Mouse (Mus musculus) liver, embryonic 12.5 days (tissue): Measurements from ENCODE around the gene Fut1. TPM values are rescaled to one million over a fixed set of nuclear protein-coding genes. Genes with fewer than 3 reads are reported as not detected.
"Not testable (repeated sequence)": the region's sequence is repeated elsewhere in the genome, so short reads cannot be mapped to it uniquely, and the experiment has no call there.

ENCODE experiments used
- ATAC-seq: fragments of 200-750 bp; cut with Nextera tagmentation; 2 replicates; pipeline ENCODE4 v1.8.0; 2017; ENCODE audit warnings: moderate number of reproducible peaks, mild to moderate bottlenecking, moderate library complexity
- H3K27ac ChIP-seq: fragments of 300-500 bp; sonication (generic); 2 replicates; pipeline ENCODE4 v1.5.1; 2016; ENCODE audit warnings: mild to moderate bottlenecking
- H3K27me3 ChIP-seq: fragments of 300-500 bp; sonication (generic); replicated peaks from 2 replicates; pipeline ENCODE4 v1.6.1; 2016; ENCODE audit warnings: mild to moderate bottlenecking, moderate library complexity
- H3K36me3 ChIP-seq: fragments of 300-500 bp; sonication (generic); 2 replicates; pipeline ENCODE4 v1.6.1; 2016; ENCODE audit warnings: mild to moderate bottlenecking, moderate library complexity
- H3K4me1 ChIP-seq: fragments of 300-500 bp; sonication (generic); 2 replicates; pipeline ENCODE4 v1.6.1; 2016
- H3K4me2 ChIP-seq: fragments of 300-500 bp; sonication (generic); 2 replicates; pipeline ENCODE4 v1.6.1; 2016; ENCODE audit warnings: mild to moderate bottlenecking, moderate library complexity
- H3K4me3 ChIP-seq: fragments of 300-500 bp; sonication (generic); 2 replicates; pipeline ENCODE4 v1.5.1; 2016; ENCODE audit warnings: mild to moderate bottlenecking, moderate library complexity
- H3K9ac ChIP-seq: fragments of 300-500 bp; sonication (generic); 2 replicates; pipeline ENCODE4 v1.6.1; 2016; ENCODE audit warnings: mild to moderate bottlenecking, moderate library complexity
- H3K9me3 ChIP-seq: fragments of 300-500 bp; sonication (generic); replicated peaks from 2 replicates; pipeline ENCODE4 v1.6.1; 2016; ENCODE audit warnings: mild to moderate bottlenecking, moderate library complexity
- WGBS: fragments of 180-500 bp; shearing (Covaris S2); methylation state at CpG from one replicate; pipeline ENCODE4 v1.1.7; 2016; ENCODE audit not compliant: insufficient replicate concordance; 5-methylcytosine and 5-hydroxymethylcytosine counted together
- polyA plus RNA-seq: library from polyadenylated mRNA; unstranded; fragments of >200 nt; fragmentation: Nextera tagmentation; extraction: Ambion mirVana; gene quantifications from 2 replicates; pipeline ENCODE4 v1.2.1, GENCODE M21; 2016

Gene Fut1
- polyA plus RNA-seq, 1 experiment from 2014 or later = 0.15 TPM

- 4% methylated on average over 28 of the region's 28 CpGs for WGBS
- H3K27ac ChIP-seq = peak overlapping the region; percentile 61; the same call in 1 of the 2 replicates
- H3K36me3 ChIP-seq = no peaks in the 10 kb centered on the region
- H3K4me1 ChIP-seq = peaks cover 22% of the 10 kb centered on the region
- no peaks in the 10 kb centered on the region for H3K9me3 ChIP-seq
- peaks cover 41% of the 10 kb centered on the region for H3K27me3 ChIP-seq
- H3K4me2 ChIP-seq = peak overlapping the region; percentile 69
- peak; percentile 85 for ATAC-seq
- H3K9ac ChIP-seq = peak overlapping the region; percentile 52
- H3K4me3 ChIP-seq = peak overlapping the region; percentile 39
These were observed 26.5 kb downstream of the Fut1 start for GRCm38 (mm10) chr7:45643441-45644178.

GRCm38 (mm10) chr7:45644183-45644582 lies 27.1 kb downstream of the Fut1 start:
- peak overlapping the region; percentile 39 for H3K4me3 ChIP-seq
- peak overlapping the region; percentile 69 for H3K4me2 ChIP-seq
- no peak overlapping the region for H3K9ac ChIP-seq
- 10% methylated on average over 18 of the region's 18 CpGs for WGBS
- peaks cover 22% of the 10 kb centered on the region for H3K4me1 ChIP-seq
- H3K36me3 ChIP-seq = no peaks in the 10 kb centered on the region
- no peaks in the 10 kb centered on the region for H3K9me3 ChIP-seq
- H3K27me3 ChIP-seq = peaks cover 41% of the 10 kb centered on the region
- no peak for ATAC-seq
- no peak overlapping the region for H3K27ac ChIP-seq

- Histone ChIP-seq H3K4me3 (no peak overlapping the region), H3K9me3 (no peaks in the 10 kb centered on the region), H3K36me3 (no peaks in the 10 kb centered on the region), H3K4me1 (peaks cover 22% of the 10 kb centered on the region), H3K9ac (no peak overlapping the region), H3K27me3 (peaks cover 40% of the 10 kb centered on the region), H3K27ac (no peak overlapping the region), H3K4me2 (no peak overlapping the region)
- WGBS = 52% methylated on average over 6 of the region's 6 CpGs
- ATAC-seq = no peak
These were observed 27.9 kb downstream of the Fut1 start for GRCm38 (mm10) chr7:45644872-45645590.

DNA sequence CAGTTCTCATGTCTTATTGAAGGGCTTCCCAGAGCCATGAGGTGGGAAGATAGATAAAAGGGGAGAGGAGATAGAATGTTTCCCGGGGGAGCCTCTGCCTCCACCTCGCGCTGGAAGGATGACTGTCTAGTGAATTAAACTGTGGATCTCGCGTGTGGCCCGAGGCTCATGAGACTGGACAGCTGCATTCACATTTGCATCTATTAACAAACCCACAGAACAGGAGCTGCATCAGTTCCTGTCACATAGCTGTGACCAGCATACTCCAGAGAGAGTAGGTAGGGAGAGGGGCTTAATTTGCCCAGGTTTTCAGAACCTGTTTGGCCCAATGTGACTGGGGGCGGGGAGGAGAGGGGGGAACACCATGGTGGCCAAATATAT lies 28.5 kb downstream of the Fut1 start:
- H3K4me1 ChIP-seq = peaks cover 22% of the 10 kb centered on the region

DNA sequence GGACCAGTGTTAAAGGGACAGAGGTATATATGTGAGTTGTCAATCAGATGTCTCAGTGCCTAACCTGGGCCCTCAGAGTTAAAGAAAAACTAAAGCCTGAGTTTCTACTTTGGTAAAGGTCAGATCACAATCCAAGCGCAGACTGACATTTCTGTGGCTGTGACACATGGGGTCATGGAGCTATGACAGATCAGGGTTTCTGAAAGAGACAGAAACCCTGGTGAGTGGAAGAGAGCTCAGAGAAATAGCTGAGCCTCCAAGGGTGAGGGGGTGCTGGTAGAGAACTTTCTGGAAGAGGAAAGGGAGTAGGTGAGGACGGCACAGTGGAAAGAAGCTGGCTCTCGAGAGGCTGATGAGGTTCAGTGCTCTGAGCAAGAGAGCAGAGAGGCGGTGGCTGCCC lies 29.6 kb downstream of the Fut1 start:
- no peak for ATAC-seq
- 60% methylated on average over 4 of the region's 4 CpGs for WGBS
- no peaks in the 10 kb centered on the region for H3K9me3 ChIP-seq
- H3K9ac ChIP-seq = no peak overlapping the region
- no peak overlapping the region for H3K27ac ChIP-seq
- no peaks in the 10 kb centered on the region for H3K36me3 ChIP-seq
- H3K4me2 ChIP-seq = no peak overlapping the region
- H3K4me3 ChIP-seq = no peak overlapping the region
- peaks cover 22% of the 10 kb centered on the region for H3K4me1 ChIP-seq
- H3K27me3 ChIP-seq = peaks cover 27% of the 10 kb centered on the region

More for the DNA sequence above, 28.5 kb downstream of the Fut1 start:
- 72% methylated on average over 7 of the region's 7 CpGs for WGBS
- H3K27me3 ChIP-seq = peaks cover 37% of the 10 kb centered on the region
- no peak overlapping the region for H3K27ac ChIP-seq
- H3K4me3 ChIP-seq = no peak overlapping the region
- no peak for ATAC-seq
- no peak overlapping the region for H3K9ac ChIP-seq
- H3K9me3 ChIP-seq = no peaks in the 10 kb centered on the region
- no peak overlapping the region for H3K4me2 ChIP-seq
- no peaks in the 10 kb centered on the region for H3K36me3 ChIP-seq

DNA sequence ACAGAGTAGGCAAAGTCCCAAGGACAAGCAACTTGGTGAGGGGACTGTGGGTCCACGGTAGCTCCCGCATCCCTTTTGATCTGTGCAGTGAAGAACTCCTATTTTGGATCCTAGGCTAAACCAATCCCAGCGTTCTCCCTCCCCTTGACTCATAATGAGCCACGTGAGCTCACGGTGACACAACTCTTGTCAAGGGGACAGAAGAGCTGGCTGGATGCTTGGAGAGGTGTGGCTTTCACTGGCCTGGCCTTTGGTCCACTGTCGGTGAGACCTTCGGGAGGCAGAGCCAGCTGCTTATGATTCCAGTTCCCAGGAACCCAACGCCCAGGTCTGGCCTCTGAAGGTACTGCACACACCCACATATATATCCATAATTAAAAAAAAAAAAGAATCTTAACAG lies 32.3 kb downstream of the Fut1 start:
- H3K9ac ChIP-seq = no peak overlapping the region
- ATAC-seq = no peak
- H3K27ac ChIP-seq = no peak overlapping the region
- no peaks in the 10 kb centered on the region for H3K9me3 ChIP-seq
- WGBS = 66% methylated on average over 8 of the region's 8 CpGs
- no peaks in the 10 kb centered on the region for H3K36me3 ChIP-seq
- H3K4me1 ChIP-seq = no peaks in the 10 kb centered on the region; the same call in 1 of the 2 replicates
- peaks cover 16% of the 10 kb centered on the region for H3K27me3 ChIP-seq
- H3K4me3 ChIP-seq = no peak overlapping the region
- no peak overlapping the region for H3K4me2 ChIP-seq

DNA sequence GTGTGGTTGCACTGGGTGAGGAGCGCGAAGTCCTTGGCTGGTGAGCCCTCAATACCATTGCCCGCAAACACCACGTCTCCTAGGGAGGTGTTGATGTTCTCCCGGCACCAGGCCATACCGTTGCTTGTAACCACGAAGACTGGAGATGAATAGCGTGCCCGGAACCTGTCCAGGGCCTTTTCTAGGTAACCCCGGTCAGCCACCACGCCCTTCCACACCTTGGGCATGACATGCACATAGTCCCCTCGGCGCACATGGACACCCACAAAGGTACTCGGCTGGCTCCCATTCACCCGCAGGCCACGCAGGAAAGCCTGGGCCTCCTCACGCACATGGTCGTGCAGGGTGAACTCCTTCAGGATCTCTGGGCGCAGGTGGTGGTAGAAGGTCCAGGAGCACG lies 33.4 kb downstream of the Fut1 start:
- H3K9ac ChIP-seq, H3K4me3 ChIP-seq, H3K4me1 ChIP-seq, H3K9me3 ChIP-seq, H3K36me3 ChIP-seq, H3K27me3 ChIP-seq, ATAC-seq, H3K27ac ChIP-seq, H3K4me2 ChIP-seq: not testable (repeated sequence)
- 82% methylated on average over 20 of the region's 20 CpGs for WGBS

GRCm38 (mm10) chr7:45654424-45655047 lies 37.4 kb downstream of the Fut1 start:
- Histone ChIP-seq H3K36me3 (no peaks in the 10 kb centered on the region), H3K4me2 (peak overlapping the region; percentile 52), H3K4me1 (peaks cover 5% of the 10 kb centered on the region), H3K4me3 (0 out of 2 replicates have a peak overlapping the region, but pooled peaks have one; percentile 19), H3K27me3 (no peaks in the 10 kb centered on the region; the same call in 1 of the 2 replicates), H3K9me3 (no peaks in the 10 kb centered on the region), H3K27ac (no peak overlapping the region), H3K9ac (no peak overlapping the region)
- no peak for ATAC-seq
- 37% methylated on average over 17 of the region's 17 CpGs for WGBS

DNA sequence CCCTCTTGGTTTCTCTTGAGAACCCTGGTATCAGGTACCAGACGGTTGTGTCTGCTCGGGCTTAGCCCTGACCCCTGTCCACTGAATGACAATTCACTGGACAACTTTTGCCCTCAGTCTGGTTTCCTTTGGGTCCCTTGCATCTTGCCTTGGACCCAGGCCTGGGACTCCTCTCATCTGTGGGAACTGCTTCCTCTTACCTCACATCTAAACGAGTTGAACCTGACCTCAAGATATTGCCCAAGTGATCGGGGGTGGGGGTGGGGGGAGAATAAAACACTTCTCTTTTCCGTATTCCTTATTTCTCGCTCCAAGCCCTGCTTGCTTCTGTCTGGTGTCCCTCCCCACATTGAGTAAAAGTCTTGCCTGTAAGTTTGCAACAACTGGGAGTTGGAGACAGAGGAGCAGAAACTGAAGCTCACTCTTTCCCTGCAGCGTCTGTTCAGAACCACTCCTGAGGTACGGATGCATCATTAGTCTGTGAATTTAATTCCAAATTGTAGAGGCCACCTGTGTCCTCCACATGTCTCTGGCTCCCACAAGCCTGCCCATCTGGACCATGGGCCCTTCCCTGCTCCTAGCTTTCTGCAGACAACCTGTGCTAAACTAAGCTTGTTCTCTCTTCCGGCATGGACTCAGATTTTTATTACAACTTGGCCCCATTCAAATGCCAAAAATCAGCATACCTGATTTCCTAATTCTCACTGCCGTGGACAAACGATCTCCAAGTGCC lies 43.8 kb downstream of the Fut1 start:
- Histone ChIP-seq H3K4me2 (no peak overlapping the region), H3K4me1 (peaks cover 17% of the 10 kb centered on the region; the same call in 1 of the 2 replicates), H3K36me3 (no peaks in the 10 kb centered on the region), H3K27me3 (peaks cover 17% of the 10 kb centered on the region), H3K9me3 (no peaks in the 10 kb centered on the region), H3K4me3 (no peak overlapping the region), H3K9ac (no peak overlapping the region), H3K27ac (no peak overlapping the region)
- ATAC-seq = no peak
- WGBS = 56% methylated on average over 11 of the region's 11 CpGs

DNA sequence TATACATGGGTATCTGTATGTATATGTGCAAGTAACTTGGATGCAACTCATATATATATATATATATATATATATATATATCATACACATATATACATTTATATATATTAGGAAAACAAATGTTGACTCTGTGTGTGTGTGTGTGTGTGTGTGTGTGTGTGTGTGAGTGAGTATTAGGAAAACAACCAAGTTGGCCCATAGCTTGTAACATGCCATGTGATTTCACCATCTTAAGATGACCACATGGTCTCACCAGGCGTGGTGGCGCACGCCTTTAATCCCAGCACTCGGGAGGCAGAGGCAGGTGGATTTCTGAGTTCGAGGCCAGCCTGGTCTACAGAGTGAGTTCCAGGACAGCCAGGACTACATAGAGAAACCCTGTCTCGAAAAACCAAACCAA lies 44.6 kb downstream of the Fut1 start:
- H3K27ac ChIP-seq, ATAC-seq, H3K4me2 ChIP-seq, H3K36me3 ChIP-seq, H3K4me3 ChIP-seq, H3K9ac ChIP-seq, H3K9me3 ChIP-seq: not testable (repeated sequence)
- Histone ChIP-seq H3K27me3 (peaks cover 19% of the 10 kb centered on the region), H3K4me1 (peaks cover 18% of the 10 kb centered on the region; the same call in 1 of the 2 replicates)
- WGBS = 78% methylated on average over 6 of the region's 6 CpGs

DNA sequence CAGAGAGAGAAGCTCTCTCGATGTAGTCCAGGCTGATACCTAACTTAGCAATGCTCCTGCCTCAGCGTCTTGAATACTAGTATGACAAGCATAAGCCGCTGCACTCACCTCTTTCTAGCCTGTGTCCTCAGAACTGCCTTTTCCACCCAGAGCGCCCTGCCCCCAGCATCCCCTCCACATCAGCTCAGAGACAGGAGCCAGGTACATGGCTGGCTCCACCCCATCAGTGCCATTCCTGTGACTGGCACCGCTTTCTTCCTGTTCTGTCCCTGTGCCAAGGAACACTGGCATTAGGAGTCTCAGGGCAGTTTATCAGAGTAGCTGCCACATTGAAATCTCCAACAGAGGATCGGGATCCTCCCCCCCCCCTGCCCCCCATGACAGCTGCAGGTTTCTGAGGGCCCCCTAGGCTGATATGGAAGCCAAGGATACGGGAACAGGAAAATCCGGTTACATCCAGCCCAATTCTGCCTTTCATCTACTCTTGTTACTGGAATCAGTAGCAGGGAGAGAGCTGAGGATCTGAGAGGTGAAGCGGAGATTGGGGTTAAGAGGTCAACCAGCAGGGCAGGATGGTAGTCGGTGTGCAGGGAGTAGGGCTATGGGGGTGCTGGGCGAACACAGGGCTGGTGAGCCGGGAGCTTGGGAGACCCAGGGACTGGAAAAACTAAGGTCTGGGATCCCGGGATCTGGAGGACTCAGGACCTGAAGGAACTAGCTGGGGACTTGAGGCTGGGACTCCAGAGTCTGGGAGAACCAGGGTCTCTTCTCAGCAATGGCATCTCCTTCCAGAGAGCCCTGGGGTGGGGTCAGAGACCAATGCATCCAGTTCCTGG lies 48.4 kb downstream of the Fut1 start:
- Histone ChIP-seq H3K36me3 (no peaks in the 10 kb centered on the region), H3K4me2 (no peak overlapping the region), H3K9ac (no peak overlapping the region; the same call in 1 of the 2 replicates), H3K4me1 (peaks cover 18% of the 10 kb centered on the region; the same call in 1 of the 2 replicates), H3K4me3 (no peak overlapping the region), H3K27ac (no peak overlapping the region), H3K9me3 (no peaks in the 10 kb centered on the region), H3K27me3 (peaks cover 19% of the 10 kb centered on the region)
- ATAC-seq = no peak
- 45% methylated on average over 13 of the region's 13 CpGs for WGBS
